Mouse (Mus musculus): Measurements from ENCODE around the gene Gm43517. TPM values are rescaled to one million over a fixed set of nuclear protein-coding genes. Genes with fewer than 3 reads are reported as not detected.

Gm43517 gene
- total RNA-seq, 2 experiments from 2014 or later, result 4.7 to 11.3 TPM

GRCm38 (mm10) chr12:49397443-49398162, 12.6 kb downstream of the Gm43517 start:
- intact Hi-C loops (cut with DNase I), result no loop called here
- no peak for DNase-seq (ENCODE audit: low spot score in 2 of 2)

- intact Hi-C loops (cut with DNase I), result no loop called here
Measured at GRCm38 (mm10) chr12:49398163-49398540, 13.2 kb downstream of the Gm43517 start.

GRCm38 (mm10) chr12:49398636-49399035, 13.7 kb downstream of the Gm43517 start:
- intact Hi-C loops (cut with DNase I), result no loop called here
- no peak for DNase-seq (ENCODE audit: low spot score in 2 of 2)

More at GRCm38 (mm10) chr12:49398163-49398540, 13.2 kb downstream of the Gm43517 start:
- DNase-seq (ENCODE audit: low spot score in 2 of 2), result no peak

GRCm38 (mm10) chr12:49399611-49400010, 14.6 kb downstream of the Gm43517 start:
- intact Hi-C loops (cut with DNase I), result loop anchor here (5.0 to 10.0 kb wide), 2 partner anchors 83 to 345 kb away; no protein-coding TSS in a partner anchor

GRCm38 (mm10) chr12:49400036-49400852, 15.3 kb downstream of the Gm43517 start:
- DNase-seq (ENCODE audit: low spot score in 2 of 2), result peak in 1 of 2 experiments; percentile 40
- intact Hi-C loops (cut with DNase I), result loop anchor here (5.0 to 10.0 kb wide), 2 partner anchors 82 to 345 kb away; no protein-coding TSS in a partner anchor

More at GRCm38 (mm10) chr12:49399611-49400010, 14.6 kb downstream of the Gm43517 start:
- no peak for DNase-seq (ENCODE audit: low spot score in 2 of 2)

GRCm38 (mm10) chr12:49400853-49401118, 15.8 kb downstream of the Gm43517 start:
- DNase-seq (ENCODE audit: low spot score in 2 of 2), result no peak

GRCm38 (mm10) chr12:49401119-49401795, 16.3 kb downstream of the Gm43517 start:
- peak; percentile 73 to 80 for DNase-seq (ENCODE audit: low spot score in 2 of 2)
- intact Hi-C loops (cut with DNase I), result loop anchor here (5.0 to 10.0 kb wide), 2 partner anchors 81 to 344 kb away; no protein-coding TSS in a partner anchor

More at GRCm38 (mm10) chr12:49400853-49401118, 15.8 kb downstream of the Gm43517 start:
- intact Hi-C loops (cut with DNase I), result loop anchor here (5.0 to 10.0 kb wide), 2 partner anchors 82 to 344 kb away; no protein-coding TSS in a partner anchor

GRCm38 (mm10) chr12:49401796-49402130, 16.8 kb downstream of the Gm43517 start:
- intact Hi-C loops (cut with DNase I), result loop anchor here (5.0 to 10.0 kb wide), 2 partner anchors 81 to 343 kb away; no protein-coding TSS in a partner anchor
- DNase-seq (ENCODE audit: low spot score in 2 of 2), result no peak

- intact Hi-C loops (cut with DNase I), result loop anchor here (10.0 kb wide), 1 partner anchor 335 kb away; no protein-coding TSS in a partner anchor
Measured at GRCm38 (mm10) chr12:49409833-49410232, 24.9 kb downstream of the Gm43517 start.

GRCm38 (mm10) chr12:49417963-49418362, 33.0 kb downstream of the Gm43517 start:
- intact Hi-C loops (cut with DNase I), result no loop called here
- DNase-seq (ENCODE audit: low spot score in 2 of 2), result no peak

More at GRCm38 (mm10) chr12:49409833-49410232, 24.9 kb downstream of the Gm43517 start:
- DNase-seq (ENCODE audit: low spot score in 2 of 2), result no peak

Other genes starting within 250 kb of the Gm43517 start
- 100 to 1,000 TPM; 110 to 120 TPM for gene Foxg1, start 2.5 kb upstream of the Gm43517 start, total RNA-seq (2021)